Comparison of ENCODE assay signal across 18 mouse cellular contexts in the genomic region with DNA sequence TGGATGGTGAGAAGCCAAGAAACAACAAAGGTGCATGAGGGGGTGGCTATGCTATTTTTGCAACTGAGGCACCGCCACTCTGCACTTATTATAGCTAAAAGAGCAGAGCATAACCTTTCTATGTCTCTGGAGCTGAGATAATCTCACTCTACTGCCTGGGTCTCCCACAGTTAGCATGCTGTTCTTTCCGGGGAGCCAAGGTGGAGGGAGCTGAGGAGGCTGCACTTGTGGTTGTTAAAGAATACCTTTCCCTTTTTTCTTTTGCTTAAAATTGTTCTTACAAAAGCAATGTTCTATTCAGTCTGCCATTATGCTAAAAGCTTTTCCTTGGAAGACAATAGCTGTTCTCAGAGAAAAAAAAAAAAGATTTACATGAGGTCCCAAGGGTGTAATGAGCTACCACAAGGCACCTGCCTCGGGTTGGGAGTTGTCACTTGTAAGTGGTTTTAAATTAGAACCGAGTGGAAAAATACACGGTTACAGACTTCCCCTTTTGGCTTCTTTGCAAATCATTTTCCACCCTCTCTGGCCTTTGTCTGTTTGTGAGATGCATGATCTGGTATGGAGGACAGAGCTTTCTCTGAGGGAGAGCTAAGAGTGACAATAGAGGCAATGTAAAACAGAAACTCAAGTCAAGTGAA.
DNase-seq lines count a peak whose midpoint lies in the region; ATAC-seq lines count a peak whose summit lies in the region.
"Had no signal": no experiment of that assay in that cellular context is flagged by ENCODE, and none has a peak within 500 bp of the region (broad histone marks: within the 10 kb centered on the region; RNA-seq: fewer than 3 reads in every experiment).

No protein-coding gene starts in this region.

- ATAC-seq in embryonic facial prominence, embryonic 14.5 days (ENCODE audit: low read depth), result peak; percentile 33; the same call in 1 of the 2 replicates
- 0 out of 2 replicates have a peak, but pooled peaks have one; percentile 42 for ATAC-seq in megakaryocyte progenitor cell, adult 5-6 weeks (replicated peaks; ENCODE audit: poor library complexity)
- no peak for ATAC-seq in erythroid progenitor cell, adult 5-6 weeks (replicated peaks; ENCODE audit: low FRiP score, poor library complexity, severe bottlenecking)
- ATAC-seq: hindbrain, postnatal 0 days; midbrain, embryonic 15.5 days had no signal

- no peaks in the 10 kb centered on the region for H3K27me3 ChIP-seq in embryonic facial prominence, embryonic 14.5 days (replicated peaks; ENCODE audit: control insufficient read depth, insufficient read depth, low read length)
- H3K27me3 ChIP-seq in embryonic facial prominence, embryonic 10.5 days (replicated peaks; ENCODE audit: low read depth, poor library complexity, severe bottlenecking), result no peaks in the 10 kb centered on the region
- H3K27me3 ChIP-seq: embryonic facial prominence, embryonic 12.5 days; midbrain, embryonic 15.5 days had no signal

- 47% methylated on average over 5 of the region's 5 CpGs for WGBS in embryonic facial prominence, embryonic 14.5 days
- WGBS in embryonic facial prominence, embryonic 10.5 days, result 57% methylated on average over 5 of the region's 5 CpGs

- no peaks in the 10 kb centered on the region for H3K36me3 ChIP-seq in embryonic facial prominence, embryonic 14.5 days (ENCODE audit: control insufficient read depth, insufficient read depth, low read length)
- H3K36me3 ChIP-seq in embryonic facial prominence, embryonic 10.5 days (replicated peaks), result no peaks in the 10 kb centered on the region
- H3K36me3 ChIP-seq: embryonic facial prominence, embryonic 12.5 days; midbrain, embryonic 15.5 days had no signal

- no peak overlapping the region for H3K4me3 ChIP-seq in embryonic facial prominence, embryonic 14.5 days (ENCODE audit: low read depth, low read length)
- H3K4me3 ChIP-seq in embryonic facial prominence, embryonic 10.5 days, result no peak overlapping the region
- H3K4me3 ChIP-seq: embryonic facial prominence, embryonic 12.5 days; midbrain, embryonic 15.5 days had no signal

- H3K9me3 ChIP-seq in embryonic facial prominence, embryonic 14.5 days (ENCODE audit: control insufficient read depth, low read length), result no peaks in the 10 kb centered on the region
- no peaks in the 10 kb centered on the region for H3K9me3 ChIP-seq in embryonic facial prominence, embryonic 10.5 days
- H3K9me3 ChIP-seq: embryonic facial prominence, embryonic 12.5 days; midbrain, embryonic 15.5 days had no signal

- no peak overlapping the region for H3K27ac ChIP-seq in embryonic facial prominence, embryonic 14.5 days (replicated peaks; ENCODE audit: low read depth, low read length)
- H3K27ac ChIP-seq in embryonic facial prominence, embryonic 10.5 days (replicated peaks), result no peak overlapping the region
- H3K27ac ChIP-seq: embryonic facial prominence, embryonic 12.5 days; hindbrain, postnatal 0 days; midbrain, embryonic 15.5 days had no signal

- H3K4me2 ChIP-seq in embryonic facial prominence, embryonic 14.5 days (ENCODE audit: low read depth, low read length), result no peak overlapping the region
- H3K4me2 ChIP-seq: embryonic facial prominence, embryonic 12.5 days; liver, embryonic 11.5 days; lung, embryonic 14.5 days; midbrain, embryonic 15.5 days had no signal

- no peak overlapping the region for H3K9ac ChIP-seq in embryonic facial prominence, embryonic 14.5 days (ENCODE audit: low read depth, low read length)
- H3K9ac ChIP-seq: embryonic facial prominence, embryonic 12.5 days; lung, embryonic 14.5 days; midbrain, embryonic 15.5 days had no signal

- peak; percentile 14 for DNase-seq in embryonic facial prominence, embryonic 14.5 days (ENCODE audit: low spot score)
- DNase-seq in embryonic facial prominence, embryonic 10.5 days (ENCODE audit: low spot score), result no peak
- peak; percentile 13 for DNase-seq in left cerebral cortex, adult 11 months (ENCODE audit: low spot score)
- DNase-seq in left cerebral cortex, adult 18-20 months (ENCODE audit: low spot score in 2 of 2), result no peak
- DNase-seq in MN1 (ENCODE audit: low spot score), result peak; percentile 17
- no peak for DNase-seq in frontal cortex, postnatal 10 days (ENCODE audit: low spot score in 2 of 2)
- DNase-seq: adrenal gland, adult 2 months; cerebellum, adult 11-12 months; kidney, adult 18-20 months; left cerebral cortex, postnatal 4 days; lung, embryonic 14.5 days; thymus, postnatal 36 days had no signal

- H3K4me1 ChIP-seq in embryonic facial prominence, embryonic 14.5 days (ENCODE audit: control insufficient read depth, insufficient read depth, low read length), result no peaks in the 10 kb centered on the region
- no peaks in the 10 kb centered on the region for H3K4me1 ChIP-seq in embryonic facial prominence, embryonic 10.5 days
- H3K4me1 ChIP-seq: embryonic facial prominence, embryonic 12.5 days; midbrain, embryonic 15.5 days had no signal

Comparison
In these comparisons a context has a peak if more than half of its experiments do, and no peak if none do; other contexts are left out.
1. DNase-seq: peak in embryonic facial prominence, embryonic 14.5 days (single experiment), left cerebral cortex, adult 11 months (single experiment) and MN1 (single experiment); none in embryonic facial prominence, embryonic 10.5 days (single experiment), left cerebral cortex, adult 18-20 months (0 of 2) and frontal cortex, postnatal 10 days (0 of 2).